Mouse (Mus musculus) kidney, embryonic 14.5 days (tissue): ENCODE measurements around the gene P2ry13. TPM values are rescaled to one million over a fixed set of nuclear protein-coding genes. Genes with fewer than 3 reads are reported as not detected.
A peak's percentile ranks its signal among the peaks of the same experiment; 100 is the strongest.

Experiments used
- ATAC-seq: fragments of 200-750 bp; cut with Nextera tagmentation; 2 replicates; pipeline ENCODE4 v1.8.0; 2017; ENCODE audit warnings: moderate number of reproducible peaks, mild to moderate bottlenecking, moderate TSS enrichment, moderate library complexity; ENCODE audit not compliant: low FRiP score, low TSS enrichment
- H3K27ac ChIP-seq: fragments of 300-500 bp; sonication (generic); 2 replicates; pipeline ENCODE4 v1.5.1; 2014; ENCODE audit warnings: low read depth, mild to moderate bottlenecking, low read length, moderate library complexity, mixed read lengths
- H3K27me3 ChIP-seq: fragments of 300-500 bp; sonication (generic); 2 replicates; pipeline ENCODE4 v1.6.1; 2014; ENCODE audit warnings: mild to moderate bottlenecking, low read length; ENCODE audit not compliant: control insufficient read depth, insufficient read depth
- H3K36me3 ChIP-seq: fragments of 300-500 bp; sonication (generic); 2 replicates; pipeline ENCODE4 v1.6.1; 2014; ENCODE audit warnings: low read length, mixed read lengths; ENCODE audit not compliant: control insufficient read depth, insufficient read depth
- H3K4me1 ChIP-seq: fragments of 300-500 bp; sonication (generic); 2 replicates; pipeline ENCODE4 v1.6.1; 2014; ENCODE audit warnings: low read length, mixed read lengths; ENCODE audit not compliant: control insufficient read depth, insufficient read depth
- H3K4me2 ChIP-seq: fragments of 300-500 bp; sonication (generic); replicated peaks from 2 replicates; pipeline ENCODE4 v1.6.1; 2014; ENCODE audit warnings: low read depth, mild to moderate bottlenecking, low read length
- H3K4me3 ChIP-seq: fragments of 300-500 bp; sonication (generic); 2 replicates; pipeline ENCODE4 v1.5.1; 2014; ENCODE audit warnings: mild to moderate bottlenecking, low read length
- H3K9ac ChIP-seq: fragments of 300-500 bp; sonication (generic); 2 replicates; pipeline ENCODE4 v1.6.1; 2014; ENCODE audit warnings: low read depth, mild to moderate bottlenecking, low read length, moderate library complexity
- H3K9me3 ChIP-seq: fragments of 300-500 bp; sonication (generic); 2 replicates; pipeline ENCODE4 v1.6.1; 2016; ENCODE audit warnings: low read length; ENCODE audit not compliant: control insufficient read depth
- WGBS: fragments of 180-500 bp; shearing (Covaris S2); extraction: QIAGEN DNeasy Blood & Tissue Kit; methylation state at CpG from one replicate; pipeline ENCODE4 v1.1.7; 2014; 5-methylcytosine and 5-hydroxymethylcytosine counted together
- polyA plus RNA-seq: library from polyadenylated mRNA; unstranded; fragments of >200 nt; fragmentation: Nextera tagmentation; extraction: Ambion mirVana; gene quantifications from 2 replicates; pipeline ENCODE4 v1.2.1, GENCODE M21; 2014

Gene P2ry13
- polyA plus RNA-seq, 1 experiment from 2014 or later = 0.62 TPM

DNA sequence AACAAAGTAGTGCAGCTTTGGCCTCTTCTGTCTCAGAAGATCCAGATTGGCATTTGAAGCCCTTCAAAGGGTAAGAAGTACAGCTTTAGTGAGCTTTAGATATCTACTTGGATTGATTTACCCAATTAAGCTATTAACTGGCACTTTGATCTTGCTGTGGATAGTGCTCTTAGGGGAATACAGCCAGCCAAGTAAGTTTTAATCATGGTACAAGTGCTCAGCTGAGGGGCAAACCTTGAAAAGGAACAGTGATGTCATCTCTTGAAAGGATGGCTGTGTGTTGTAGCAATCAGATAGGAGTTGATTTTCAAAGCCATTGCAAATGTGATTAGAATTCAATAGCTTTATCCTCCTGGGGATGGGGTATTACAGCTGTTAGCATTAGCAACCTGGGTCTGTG is 28.6 kb downstream of the P2ry13 start:
- H3K4me3 ChIP-seq = no peak overlapping the region
- no peaks in the 10 kb centered on the region for H3K9me3 ChIP-seq
- H3K4me1 ChIP-seq = no peaks in the 10 kb centered on the region
- no peak overlapping the region for H3K4me2 ChIP-seq
- H3K27ac ChIP-seq = no peak overlapping the region
- no peaks in the 10 kb centered on the region for H3K27me3 ChIP-seq
- no peak overlapping the region for H3K9ac ChIP-seq
- ATAC-seq = no peak
- H3K36me3 ChIP-seq = no peaks in the 10 kb centered on the region

DNA sequence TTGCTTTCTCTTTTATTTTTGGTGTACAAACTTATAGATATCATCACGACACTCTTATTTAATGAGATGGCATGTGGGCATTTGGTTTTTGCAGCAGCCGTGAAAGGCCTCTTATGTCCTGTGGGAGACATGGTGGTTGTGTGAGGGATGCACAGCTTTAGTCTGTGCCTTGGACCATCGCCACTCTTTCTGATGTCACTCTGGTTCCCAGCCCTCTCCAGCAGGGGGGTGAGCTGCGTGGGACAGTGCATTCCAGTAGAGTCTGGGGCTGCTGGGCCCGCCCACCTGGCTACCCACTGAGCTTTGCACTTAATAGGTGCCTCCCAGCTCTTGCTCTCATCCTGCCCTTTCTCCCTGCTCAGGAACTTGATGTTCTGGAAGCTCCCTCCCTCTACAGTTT is 29.5 kb downstream of the P2ry13 start:
- H3K36me3 ChIP-seq = no peaks in the 10 kb centered on the region
- H3K4me3 ChIP-seq = no peak overlapping the region
- no peaks in the 10 kb centered on the region for H3K4me1 ChIP-seq
- no peaks in the 10 kb centered on the region for H3K9me3 ChIP-seq
- H3K4me2 ChIP-seq = no peak overlapping the region
- no peak for ATAC-seq
- WGBS = 73% methylated on average over 5 of the region's 5 CpGs
- H3K27ac ChIP-seq = no peak overlapping the region
- no peak overlapping the region for H3K9ac ChIP-seq
- no peaks in the 10 kb centered on the region for H3K27me3 ChIP-seq

GRCm38 (mm10) chr3:59176871-59177270 is 33.8 kb downstream of the P2ry13 start:
- no peak for ATAC-seq
- Histone ChIP-seq H3K4me1 (no peaks in the 10 kb centered on the region), H3K27ac (no peak overlapping the region), H3K9me3 (no peaks in the 10 kb centered on the region), H3K4me2 (no peak overlapping the region), H3K27me3 (no peaks in the 10 kb centered on the region), H3K36me3 (no peaks in the 10 kb centered on the region), H3K4me3 (no peak overlapping the region), H3K9ac (no peak overlapping the region)
- WGBS = 83% methylated on average over 5 of the region's 5 CpGs

DNA sequence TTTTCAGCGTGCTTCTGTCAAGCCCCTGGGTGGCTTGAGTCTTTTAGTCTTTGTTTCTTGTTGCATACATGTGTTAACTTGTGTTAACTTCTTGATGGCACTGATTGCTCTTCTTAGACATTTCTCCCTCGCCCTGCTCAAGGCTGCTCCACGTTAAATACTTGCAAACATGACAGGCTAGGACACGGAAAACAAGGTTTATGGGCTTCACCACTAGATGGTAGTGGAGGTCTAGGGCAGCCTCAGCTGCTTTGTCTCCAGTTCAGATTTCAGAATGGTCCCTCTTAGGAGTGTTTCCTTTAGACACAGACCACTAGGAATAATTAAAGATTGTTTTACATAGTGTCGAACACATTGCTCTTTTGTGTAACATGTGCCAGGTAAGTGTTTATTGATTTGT is 35.4 kb downstream of the P2ry13 start:
- Histone ChIP-seq H3K27me3 (no peaks in the 10 kb centered on the region), H3K4me1 (peaks cover 3% of the 10 kb centered on the region; the same call in 1 of the 2 replicates), H3K4me3 (no peak overlapping the region), H3K36me3 (no peaks in the 10 kb centered on the region), H3K9me3 (no peaks in the 10 kb centered on the region), H3K27ac (no peak overlapping the region), H3K9ac (no peak overlapping the region), H3K4me2 (no peak overlapping the region)
- peak; percentile 46; the same call in 1 of the 2 replicates for ATAC-seq
- WGBS = 34% methylated on average over 5 of the region's 5 CpGs

GRCm38 (mm10) chr3:59174426-59175154 is 36.1 kb downstream of the P2ry13 start:
- Histone ChIP-seq H3K4me3 (no peak overlapping the region), H3K4me2 (no peak overlapping the region), H3K9me3 (no peaks in the 10 kb centered on the region), H3K9ac (no peak overlapping the region), H3K36me3 (no peaks in the 10 kb centered on the region), H3K4me1 (peaks cover 7% of the 10 kb centered on the region; the same call in 1 of the 2 replicates), H3K27ac (no peak overlapping the region), H3K27me3 (no peaks in the 10 kb centered on the region)
- 70% methylated on average over 6 of the region's 6 CpGs for WGBS
- ATAC-seq = no peak

DNA sequence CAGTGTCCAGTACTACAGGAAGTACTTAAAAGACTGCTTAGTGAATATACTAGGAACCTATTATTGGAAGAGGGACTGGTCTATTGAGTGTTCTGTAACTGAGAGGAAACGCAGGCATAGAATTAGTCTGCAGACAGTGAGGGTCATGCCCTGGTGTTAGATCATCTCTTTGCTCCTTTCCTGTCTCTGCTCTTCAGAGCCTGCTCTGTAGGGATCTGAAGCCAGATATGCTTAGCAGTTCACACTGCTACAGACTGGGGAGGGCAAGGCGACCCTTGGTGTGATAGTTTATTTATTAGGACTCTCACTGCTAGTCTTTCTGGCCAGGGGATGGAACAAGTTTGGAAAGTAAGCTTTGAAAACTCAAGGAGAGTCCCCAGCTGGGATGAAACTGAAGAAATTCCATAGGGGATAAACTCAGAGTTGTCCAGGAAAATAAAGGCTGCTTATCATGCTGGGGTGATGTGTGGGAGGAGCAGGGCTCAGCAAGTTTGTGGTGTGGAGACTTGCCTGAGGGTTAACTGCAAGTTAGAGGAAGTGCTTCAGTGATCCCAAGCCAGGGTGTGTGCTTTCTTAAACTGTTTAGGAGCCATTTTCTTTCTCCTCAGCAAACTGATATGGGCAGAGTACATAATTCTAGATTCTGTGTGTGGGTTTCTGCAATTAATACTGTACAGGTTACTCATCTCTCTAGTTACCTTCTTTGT is 40.6 kb downstream of the P2ry13 start:
- H3K27me3 ChIP-seq = no peaks in the 10 kb centered on the region
- WGBS = 21% methylated on average over 2 of the region's 2 CpGs
- H3K4me3 ChIP-seq = no peak overlapping the region
- peaks cover 7% of the 10 kb centered on the region; the same call in 1 of the 2 replicates for H3K4me1 ChIP-seq
- no peak overlapping the region for H3K9ac ChIP-seq
- H3K9me3 ChIP-seq = no peaks in the 10 kb centered on the region
- no peak overlapping the region for H3K27ac ChIP-seq
- ATAC-seq = peak; percentile 58; the same call in 1 of the 2 replicates
- no peak overlapping the region for H3K4me2 ChIP-seq
- H3K36me3 ChIP-seq = no peaks in the 10 kb centered on the region

GRCm38 (mm10) chr3:59169215-59169614 is 41.5 kb downstream of the P2ry13 start:
- ATAC-seq = no peak
- no peaks in the 10 kb centered on the region for H3K36me3 ChIP-seq
- H3K4me1 ChIP-seq = peaks cover 7% of the 10 kb centered on the region; the same call in 1 of the 2 replicates
- H3K9me3 ChIP-seq = no peaks in the 10 kb centered on the region
- H3K27me3 ChIP-seq = no peaks in the 10 kb centered on the region
- H3K9ac ChIP-seq = no peak overlapping the region
- no peak overlapping the region for H3K27ac ChIP-seq
- no peak overlapping the region for H3K4me3 ChIP-seq
- H3K4me2 ChIP-seq = no peak overlapping the region
- 76% methylated on average over 4 of the region's 4 CpGs for WGBS

GRCm38 (mm10) chr3:59168476-59168875 is 42.2 kb downstream of the P2ry13 start:
- no peak overlapping the region for H3K4me3 ChIP-seq
- no peak overlapping the region for H3K27ac ChIP-seq
- H3K27me3 ChIP-seq = no peaks in the 10 kb centered on the region
- H3K4me1 ChIP-seq = peaks cover 7% of the 10 kb centered on the region; the same call in 1 of the 2 replicates
- no peaks in the 10 kb centered on the region for H3K36me3 ChIP-seq
- 86% methylated on average over 6 of the region's 6 CpGs for WGBS
- no peak overlapping the region for H3K9ac ChIP-seq
- ATAC-seq = no peak
- no peaks in the 10 kb centered on the region for H3K9me3 ChIP-seq
- H3K4me2 ChIP-seq = no peak overlapping the region

GRCm38 (mm10) chr3:59167417-59168054 is 43.1 kb downstream of the P2ry13 start:
- 53% methylated on average over 2 of the region's 2 CpGs for WGBS
- no peaks in the 10 kb centered on the region for H3K9me3 ChIP-seq
- H3K36me3 ChIP-seq = no peaks in the 10 kb centered on the region
- peaks cover 7% of the 10 kb centered on the region; the same call in 1 of the 2 replicates for H3K4me1 ChIP-seq
- peak; percentile 28; the same call in 1 of the 2 replicates for ATAC-seq
- H3K4me2 ChIP-seq = no peak overlapping the region
- H3K27me3 ChIP-seq = no peaks in the 10 kb centered on the region
- H3K27ac ChIP-seq = no peak overlapping the region
- no peak overlapping the region for H3K9ac ChIP-seq
- H3K4me3 ChIP-seq = no peak overlapping the region
